Mouse (Mus musculus) CH12F3 (cell line): ENCODE results near the gene Gm2310.
"Not testable (repeated sequence)": the region's sequence is repeated elsewhere in the genome, so short reads cannot be mapped to it uniquely, and the experiment has no call there.

Source experiments
- in situ Hi-C: fragments of 300-500 bp; cut with MboI; formaldehyde crosslinking; loops from 2 replicates; pipeline ENCODE4 v1.14.3; 2020; ENCODE audit warnings: low sequenced_read_pairs

Gm2310 gene

DNA sequence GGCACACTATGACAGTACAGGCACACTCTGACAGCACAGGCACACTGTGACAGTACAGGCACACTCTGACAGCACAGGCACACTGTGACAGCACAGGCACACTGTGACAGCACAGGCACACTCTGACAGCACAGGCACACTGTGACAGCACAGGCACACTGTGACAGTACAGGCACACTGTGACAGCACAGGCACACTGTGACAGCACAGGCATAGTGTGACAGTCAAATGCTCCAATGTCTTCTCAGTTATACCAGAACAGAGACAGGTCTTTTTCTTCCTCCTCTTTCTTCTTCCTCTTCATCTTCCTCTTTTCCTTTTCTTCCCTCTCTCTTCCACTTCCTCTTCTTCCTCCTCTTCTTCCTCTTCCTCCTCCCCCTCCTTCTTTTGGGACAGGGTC is at the start of gene Gm2310:
TSS of gene Gm2310 (minus strand) at position 101 of the 400 bp plus-strand sequence.
- in situ Hi-C loops, result not testable (repeated sequence)

DNA sequence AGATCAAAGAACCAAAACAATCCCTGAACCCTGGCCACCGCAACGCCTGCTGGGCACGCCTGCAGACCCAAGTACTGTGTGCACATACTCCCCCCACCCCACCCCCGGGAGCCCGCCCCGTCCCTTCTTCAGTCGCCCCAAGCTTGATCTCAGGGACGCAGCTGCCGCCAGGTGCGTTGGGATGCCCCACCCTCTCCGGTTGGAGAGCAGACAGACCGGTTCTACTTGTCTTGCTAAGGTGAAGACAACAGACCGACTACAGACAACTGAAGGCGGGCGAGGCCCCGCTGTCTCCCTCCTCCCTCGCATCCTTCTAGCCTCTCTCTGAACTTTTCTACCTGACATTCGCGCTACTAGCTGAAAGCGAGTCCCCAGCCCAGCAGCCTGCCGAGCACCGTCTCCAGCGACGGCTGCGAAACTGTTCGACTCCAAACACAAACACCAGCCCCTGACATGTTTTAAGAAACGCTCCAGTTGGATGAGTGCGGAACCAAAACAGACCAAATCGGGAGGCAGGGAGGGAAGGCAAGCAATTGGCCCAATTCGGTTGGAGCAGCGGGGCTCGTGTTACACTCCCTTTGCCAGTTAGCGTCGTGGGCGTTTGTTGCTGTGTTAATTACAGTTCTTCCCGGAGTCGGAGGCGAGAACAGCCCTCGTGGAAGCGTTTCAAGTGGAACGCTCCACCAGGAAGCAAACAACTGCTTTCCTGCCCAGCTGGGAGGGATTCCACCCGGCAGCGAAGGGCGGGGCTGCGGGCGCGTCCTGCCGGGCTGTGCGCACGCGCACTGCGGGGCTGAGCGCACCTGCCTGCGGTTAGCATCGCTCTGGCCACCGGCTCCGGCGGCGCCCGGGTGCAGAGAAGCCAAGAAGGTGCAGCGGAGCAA is 49.1 kb upstream of the Gm2310 start:
- in situ Hi-C loops, result no loop called here

- in situ Hi-C loops, result no loop called here
These were observed 48.5 kb upstream of the Gm2310 start for GRCm38 (mm10) chr15:8568286-8568644.

- in situ Hi-C loops, result no loop called here
These were observed 45.7 kb upstream of the Gm2310 start for GRCm38 (mm10) chr15:8565416-8565815.

GRCm38 (mm10) chr15:8564331-8564730 is 44.6 kb upstream of the Gm2310 start:
- in situ Hi-C loops, result no loop called here

GRCm38 (mm10) chr15:8563423-8564194 is 43.9 kb upstream of the Gm2310 start:
- in situ Hi-C loops, result no loop called here

DNA sequence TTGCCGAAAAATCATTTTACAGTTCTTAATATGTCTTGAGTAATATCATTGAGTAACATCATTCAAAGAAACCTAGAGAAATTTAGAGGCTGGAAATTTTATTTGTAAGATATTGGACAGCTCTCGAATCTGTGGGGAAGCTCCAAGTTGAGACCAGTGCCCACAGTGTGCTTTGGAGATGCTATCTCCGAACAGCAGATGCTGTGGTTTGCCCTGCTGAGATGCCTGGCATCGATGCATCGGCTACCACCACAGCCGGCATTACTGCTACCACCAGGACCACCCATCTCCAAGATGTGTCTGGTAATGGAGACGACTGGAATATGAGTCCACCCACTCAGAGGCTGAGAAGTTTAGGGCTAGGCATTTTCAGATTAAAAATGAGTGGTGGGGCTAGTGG is 43.0 kb upstream of the Gm2310 start:
- in situ Hi-C loops, result no loop called here

DNA sequence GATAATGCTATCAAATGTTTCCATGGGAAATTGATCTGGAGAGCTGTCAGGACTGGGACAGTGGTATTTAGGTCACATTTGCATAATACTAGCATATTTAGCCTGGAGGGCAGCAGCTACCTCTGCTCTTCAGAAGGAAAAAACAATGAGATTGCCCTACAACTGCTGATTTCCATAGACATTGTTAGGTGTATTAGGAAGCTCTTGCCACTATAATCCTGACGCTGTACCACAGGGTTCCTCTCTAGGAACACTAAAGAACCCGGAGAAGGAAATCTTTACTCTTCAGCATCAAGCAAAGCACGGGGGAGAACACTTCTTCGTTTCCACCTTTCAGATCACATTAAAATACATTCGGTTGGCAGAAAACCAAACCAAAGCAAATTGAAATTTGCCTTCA is 11.4 kb upstream of the Gm2310 start:
- in situ Hi-C loops, result no loop called here

DNA sequence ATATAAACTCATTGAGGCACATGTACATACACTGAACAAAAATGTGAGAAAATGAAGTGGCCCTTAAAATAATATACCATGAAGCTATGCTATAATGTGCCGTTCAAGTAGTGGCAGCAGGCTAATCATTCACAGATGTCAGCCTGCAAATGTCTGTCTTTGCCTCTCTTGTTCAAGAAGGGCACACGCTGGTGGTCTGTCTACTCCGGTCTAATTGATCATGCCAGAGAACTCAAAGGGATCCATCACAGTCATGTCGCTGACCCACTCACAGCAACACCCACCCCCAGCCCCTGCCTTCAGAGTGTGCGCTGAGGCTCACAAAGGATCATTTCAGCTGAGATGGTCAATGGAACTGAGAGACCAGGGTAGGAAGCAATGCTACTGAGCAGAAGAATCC is 6.8 kb downstream of the Gm2310 start:
- in situ Hi-C loops, result no loop called here

GRCm38 (mm10) chr15:8511861-8512260 is 7.9 kb downstream of the Gm2310 start:
- in situ Hi-C loops, result no loop called here

GRCm38 (mm10) chr15:8502431-8502830 is 17.3 kb downstream of the Gm2310 start:
- in situ Hi-C loops, result no loop called here

DNA sequence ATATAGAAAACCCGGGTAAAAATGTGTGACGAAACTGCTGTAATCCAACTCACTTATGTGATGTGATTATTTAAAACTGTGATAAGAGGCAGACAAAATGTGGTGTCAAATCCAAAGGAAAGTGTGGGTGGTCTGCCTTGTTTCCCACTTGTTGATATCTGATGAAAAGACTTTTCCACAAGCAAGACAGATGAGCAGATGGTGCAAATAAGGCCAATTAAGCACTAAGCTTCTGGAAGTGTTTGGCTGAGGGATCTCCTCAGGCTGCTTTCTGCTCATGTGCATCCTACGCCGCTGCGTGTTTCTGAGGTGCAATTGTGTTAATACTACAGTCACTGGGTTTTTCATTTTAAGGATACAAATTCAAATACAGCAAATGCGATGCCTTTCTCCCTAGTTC is 34.5 kb downstream of the Gm2310 start:
- in situ Hi-C loops, result no loop called here

- in situ Hi-C loops, result no loop called here
These were observed 50.7 kb downstream of the Gm2310 start for GRCm38 (mm10) chr15:8469006-8469575.
